Mouse (Mus musculus): Measurements from ENCODE around the gene Rnls. TPM values are rescaled to one million over a fixed set of nuclear protein-coding genes. Genes with fewer than 3 reads are reported as not detected.

Gene Rnls
- total RNA-seq, 2 experiments from 2014 or later, result 15.3 to 18.0 TPM

Small RNA genes within 50 kb of the gene (microRNA-seq; reads per million reads assigned to microRNA genes)
- gene Mir3970, result not detected

Other genes starting within 250 kb of the Rnls start
- under 1 TPM; 0.26 to 0.34 TPM for gene Lipo4, start 125.5 kb upstream of the Rnls start, total RNA-seq (2021)
- gene Gm8978, start 233.0 kb upstream of the Rnls start, total RNA-seq (2021), result not detected

Data from heart, postnatal 25 days (tissue).